Mouse (Mus musculus): ENCODE results near the gene Hist1h1t. TPM values are rescaled to one million over a fixed set of nuclear protein-coding genes. Genes with fewer than 3 reads are reported as not detected.

Gene Hist1h1t
- polyA plus RNA-seq, 1 experiment from 2014 or later = not detected

- H3K4me1 ChIP-seq (ENCODE audit: control insufficient read depth, insufficient read depth, low read length) = peaks cover 17% of the 10 kb centered on the region; the same call in 1 of the 2 replicates
- no peaks in the 10 kb centered on the region for H3K9me3 ChIP-seq (ENCODE audit: control insufficient read depth, low read depth, low read length)
- H3K4me3 ChIP-seq (ENCODE audit: low read depth, low read length) = no peak overlapping the region
- H3K27ac ChIP-seq (ENCODE audit: low read length) = no peak overlapping the region
- no peak overlapping the region for H3K9ac ChIP-seq (replicated peaks; ENCODE audit: low read depth, low read length)
- H3K36me3 ChIP-seq (ENCODE audit: control insufficient read depth, insufficient read depth, low read length) = no peaks in the 10 kb centered on the region
- H3K27me3 ChIP-seq (ENCODE audit: control insufficient read depth, insufficient read depth, low read length) = no peaks in the 10 kb centered on the region
- no peak overlapping the region for H3K4me2 ChIP-seq (replicated peaks; ENCODE audit: low read depth, low read length)
- ATAC-seq (ENCODE audit: insufficient number of reproducible peaks, insufficient read depth, low FRiP score, low read depth) = no peak
These were observed 46.4 kb downstream of the Hist1h1t start for GRCm38 (mm10) chr13:23742007-23742406.

- Histone ChIP-seq H3K4me2 (replicated peaks; ENCODE audit: low read depth, low read length) (no peak overlapping the region), H3K4me1 (ENCODE audit: control insufficient read depth, insufficient read depth, low read length) (peaks cover 16% of the 10 kb centered on the region), H3K27ac (ENCODE audit: low read length) (no peak overlapping the region), H3K9ac (replicated peaks; ENCODE audit: low read depth, low read length) (no peak overlapping the region), H3K4me3 (ENCODE audit: low read depth, low read length) (no peak overlapping the region), H3K36me3 (ENCODE audit: control insufficient read depth, insufficient read depth, low read length) (no peaks in the 10 kb centered on the region), H3K27me3 (ENCODE audit: control insufficient read depth, insufficient read depth, low read length) (no peaks in the 10 kb centered on the region), H3K9me3 (ENCODE audit: control insufficient read depth, low read depth, low read length) (no peaks in the 10 kb centered on the region)
- 79% methylated on average over 5 of the region's 5 CpGs for WGBS
- ATAC-seq (ENCODE audit: insufficient number of reproducible peaks, insufficient read depth, low FRiP score, low read depth) = no peak
These were observed 47.6 kb downstream of the Hist1h1t start for GRCm38 (mm10) chr13:23743215-23743614.

GRCm38 (mm10) chr13:23743963-23744362, 48.3 kb downstream of the Hist1h1t start:
- H3K9ac ChIP-seq (replicated peaks; ENCODE audit: low read depth, low read length) = no peak overlapping the region
- 31% methylated on average over 4 of the region's 4 CpGs for WGBS

GRCm38 (mm10) chr13:23744421-23745380, 49.1 kb downstream of the Hist1h1t start:
- Histone ChIP-seq H3K27me3 (ENCODE audit: control insufficient read depth, insufficient read depth, low read length) (no peaks in the 10 kb centered on the region), H3K27ac (ENCODE audit: low read length) (peak overlapping the region; percentile 82), H3K36me3 (ENCODE audit: control insufficient read depth, insufficient read depth, low read length) (no peaks in the 10 kb centered on the region), H3K4me1 (ENCODE audit: control insufficient read depth, insufficient read depth, low read length) (peaks cover 18% of the 10 kb centered on the region), H3K9me3 (ENCODE audit: control insufficient read depth, low read depth, low read length) (no peaks in the 10 kb centered on the region), H3K9ac (replicated peaks; ENCODE audit: low read depth, low read length) (peak overlapping the region; percentile 57), H3K4me3 (ENCODE audit: low read depth, low read length) (peak overlapping the region; percentile 35), H3K4me2 (replicated peaks; ENCODE audit: low read depth, low read length) (peak overlapping the region; percentile 71)
- WGBS = under 1% methylated on average over 16 of the region's 36 CpGs
- no peak for ATAC-seq (ENCODE audit: insufficient number of reproducible peaks, insufficient read depth, low FRiP score, low read depth)

More at GRCm38 (mm10) chr13:23743963-23744362, 48.3 kb downstream of the Hist1h1t start:
- H3K27ac ChIP-seq (ENCODE audit: low read length) = peak overlapping the region; percentile 82
- no peak for ATAC-seq (ENCODE audit: insufficient number of reproducible peaks, insufficient read depth, low FRiP score, low read depth)
- no peaks in the 10 kb centered on the region for H3K36me3 ChIP-seq (ENCODE audit: control insufficient read depth, insufficient read depth, low read length)
- peaks cover 20% of the 10 kb centered on the region for H3K4me1 ChIP-seq (ENCODE audit: control insufficient read depth, insufficient read depth, low read length)
- H3K9me3 ChIP-seq (ENCODE audit: control insufficient read depth, low read depth, low read length) = no peaks in the 10 kb centered on the region
- H3K27me3 ChIP-seq (ENCODE audit: control insufficient read depth, insufficient read depth, low read length) = no peaks in the 10 kb centered on the region
- H3K4me2 ChIP-seq (replicated peaks; ENCODE audit: low read depth, low read length) = peak overlapping the region; percentile 71
- peak overlapping the region; percentile 35 for H3K4me3 ChIP-seq (ENCODE audit: low read depth, low read length)

- peak; percentile 68 for ATAC-seq (ENCODE audit: insufficient number of reproducible peaks, insufficient read depth, low FRiP score, low read depth)
- Histone ChIP-seq H3K9ac (replicated peaks; ENCODE audit: low read depth, low read length) (peak within 1 kb of the TSS; percentile 71), H3K9me3 (ENCODE audit: control insufficient read depth, low read depth, low read length) (no peaks in the 10 kb centered on the region), H3K27me3 (ENCODE audit: control insufficient read depth, insufficient read depth, low read length) (no peaks in the 10 kb centered on the region), H3K27ac (ENCODE audit: low read length) (peak within 1 kb of the TSS; percentile 99), H3K36me3 (ENCODE audit: control insufficient read depth, insufficient read depth, low read length) (no peaks in the 10 kb centered on the region), H3K4me3 (ENCODE audit: low read depth, low read length) (peak within 1 kb of the TSS; percentile 35), H3K4me1 (ENCODE audit: control insufficient read depth, insufficient read depth, low read length) (peaks cover 14% of the 10 kb centered on the region), H3K4me2 (replicated peaks; ENCODE audit: low read depth, low read length) (peak within 1 kb of the TSS; percentile 71)
- WGBS = under 1% methylated on average over 28 of the region's 28 CpGs
These were observed 50.0 kb downstream of the Hist1h1t start, which contains the start of gene Hist1h3c for GRCm38 (mm10) chr13:23745381-23746161. Gene Hist1h3c (minus strand): TSS chr13:23745602.

Small RNA genes lying within 50 kb of the gene (microRNA-seq; reads per million reads assigned to microRNA genes)
- gene Gm44314 (not detected), gene Gm44350 (not detected)

Other genes with a start within 250 kb of the Hist1h1t start
- 0.17 TPM in 1 of 2 replicates, not detected in the other for gene Btn1a1, start 229.9 kb upstream of the Hist1h1t start, polyA plus RNA-seq (2014; fragmentation: Nextera tagmentation; extraction: Ambion mirVana)
- 0.22 and 0.30 TPM in 2 replicates for gene Btn2a2, start 207.0 kb upstream of the Hist1h1t start, polyA plus RNA-seq (2014; fragmentation: Nextera tagmentation; extraction: Ambion mirVana)
- 4.8 and 6.7 TPM in 2 replicates for gene Hist1h4h, start 164.8 kb upstream of the Hist1h1t start, polyA plus RNA-seq (2014; fragmentation: Nextera tagmentation; extraction: Ambion mirVana)
- gene Hist1h2af, start 161.9 kb upstream of the Hist1h1t start, polyA plus RNA-seq (2014; fragmentation: Nextera tagmentation; extraction: Ambion mirVana) = 7.8 and 14.1 TPM in 2 replicates
- gene Hist1h3g, start 160.4 kb upstream of the Hist1h1t start, polyA plus RNA-seq (2014; fragmentation: Nextera tagmentation; extraction: Ambion mirVana) = 5.5 and 7.8 TPM in 2 replicates
- 1.1 and 1.2 TPM in 2 replicates for gene Hist1h2bh, start 152.4 kb upstream of the Hist1h1t start, polyA plus RNA-seq (2014; fragmentation: Nextera tagmentation; extraction: Ambion mirVana)
- 0.94 and 1.3 TPM in 2 replicates for gene Hist1h3f, start 151.8 kb upstream of the Hist1h1t start, polyA plus RNA-seq (2014; fragmentation: Nextera tagmentation; extraction: Ambion mirVana)
- 1.8 and 2.4 TPM in 2 replicates for gene Hist1h4f, start 144.2 kb upstream of the Hist1h1t start, polyA plus RNA-seq (2014; fragmentation: Nextera tagmentation; extraction: Ambion mirVana)
- 1.0 and 1.1 TPM in 2 replicates for gene Hist1h1d, start 142.6 kb upstream of the Hist1h1t start, polyA plus RNA-seq (2014; fragmentation: Nextera tagmentation; extraction: Ambion mirVana)
- 10.2 and 10.3 TPM in 2 replicates for gene Hist1h3e, start 133.4 kb upstream of the Hist1h1t start, polyA plus RNA-seq (2014; fragmentation: Nextera tagmentation; extraction: Ambion mirVana)
- 92.6 and 109 TPM in 2 replicates for gene Hist1h2ae, start 124.6 kb upstream of the Hist1h1t start, polyA plus RNA-seq (2014; fragmentation: Nextera tagmentation; extraction: Ambion mirVana)
- 11.0 and 12.6 TPM in 2 replicates for gene Hist1h2bg, start 124.4 kb upstream of the Hist1h1t start, polyA plus RNA-seq (2014; fragmentation: Nextera tagmentation; extraction: Ambion mirVana)
- gene Hist1h2bf, start 121.6 kb upstream of the Hist1h1t start, polyA plus RNA-seq (2014; fragmentation: Nextera tagmentation; extraction: Ambion mirVana) = 7.1 and 7.3 TPM in 2 replicates
- 4.1 and 6.2 TPM in 2 replicates for gene Hist1h2ad, start 121.4 kb upstream of the Hist1h1t start, polyA plus RNA-seq (2014; fragmentation: Nextera tagmentation; extraction: Ambion mirVana)
- 11.2 and 16.2 TPM in 2 replicates for gene Hist1h3d, start 120.1 kb upstream of the Hist1h1t start, polyA plus RNA-seq (2014; fragmentation: Nextera tagmentation; extraction: Ambion mirVana)
- 99.6 and 119 TPM in 2 replicates for gene Hist1h4d, start 114.2 kb upstream of the Hist1h1t start, polyA plus RNA-seq (2014; fragmentation: Nextera tagmentation; extraction: Ambion mirVana)
- gene Hist1h2be, start 74.7 kb upstream of the Hist1h1t start, polyA plus RNA-seq (2014; fragmentation: Nextera tagmentation; extraction: Ambion mirVana) = 2.7 and 2.8 TPM in 2 replicates
- gene Hist1h1e, start 73.3 kb upstream of the Hist1h1t start, polyA plus RNA-seq (2014; fragmentation: Nextera tagmentation; extraction: Ambion mirVana) = 17.5 and 18.7 TPM in 2 replicates
- gene Hist1h2ac, start 11.9 kb upstream of the Hist1h1t start, polyA plus RNA-seq (2014; fragmentation: Nextera tagmentation; extraction: Ambion mirVana) = 2.4 and 3.2 TPM in 2 replicates
- gene Hist1h2bc, start 11.6 kb upstream of the Hist1h1t start, polyA plus RNA-seq (2014; fragmentation: Nextera tagmentation; extraction: Ambion mirVana) = 58.8 and 65.1 TPM in 2 replicates
- 7.2 and 9.6 TPM in 2 replicates for gene Hist1h4c, start 2.6 kb downstream of the Hist1h1t start, polyA plus RNA-seq (2014; fragmentation: Nextera tagmentation; extraction: Ambion mirVana)
- gene Hfe, start 15.0 kb downstream of the Hist1h1t start, polyA plus RNA-seq (2014; fragmentation: Nextera tagmentation; extraction: Ambion mirVana) = 6.1 and 6.8 TPM in 2 replicates
- 38.5 and 39.4 TPM in 2 replicates for gene Hist1h1c, start 43.0 kb downstream of the Hist1h1t start, polyA plus RNA-seq (2014; fragmentation: Nextera tagmentation; extraction: Ambion mirVana)
- gene Hist1h3c, start 49.8 kb downstream of the Hist1h1t start, polyA plus RNA-seq (2014; fragmentation: Nextera tagmentation; extraction: Ambion mirVana) = 6.1 and 8.4 TPM in 2 replicates
- gene Hist1h2bb, start 50.9 kb downstream of the Hist1h1t start, polyA plus RNA-seq (2014; fragmentation: Nextera tagmentation; extraction: Ambion mirVana) = 2.0 and 2.1 TPM in 2 replicates
- 38.8 and 50.2 TPM in 2 replicates for gene Hist1h2ab, start 55.3 kb downstream of the Hist1h1t start, polyA plus RNA-seq (2014; fragmentation: Nextera tagmentation; extraction: Ambion mirVana)
- 11.1 and 11.8 TPM in 2 replicates for gene Hist1h3b, start 56.5 kb downstream of the Hist1h1t start, polyA plus RNA-seq (2014; fragmentation: Nextera tagmentation; extraction: Ambion mirVana)
- 2.5 and 3.3 TPM in 2 replicates for gene Hist1h4b, start 61.2 kb downstream of the Hist1h1t start, polyA plus RNA-seq (2014; fragmentation: Nextera tagmentation; extraction: Ambion mirVana)
- gene Hist1h4a, start 65.4 kb downstream of the Hist1h1t start, polyA plus RNA-seq (2014; fragmentation: Nextera tagmentation; extraction: Ambion mirVana) = not detected in 2 replicates
- gene Hist1h3a, start 66.6 kb downstream of the Hist1h1t start, polyA plus RNA-seq (2014; fragmentation: Nextera tagmentation; extraction: Ambion mirVana) = 6.1 and 6.5 TPM in 2 replicates
- gene Hist1h1a, start 67.9 kb downstream of the Hist1h1t start, polyA plus RNA-seq (2014; fragmentation: Nextera tagmentation; extraction: Ambion mirVana) = 2.4 and 3.6 TPM in 2 replicates
- not detected in 2 replicates for gene Trim38, start 74.1 kb downstream of the Hist1h1t start, polyA plus RNA-seq (2014; fragmentation: Nextera tagmentation; extraction: Ambion mirVana)
- 0.13 and 0.17 TPM in 2 replicates for gene Slc17a2, start 111.2 kb downstream of the Hist1h1t start, polyA plus RNA-seq (2014; fragmentation: Nextera tagmentation; extraction: Ambion mirVana)
- not detected in 2 replicates for gene Slc17a3, start 143.6 kb downstream of the Hist1h1t start, polyA plus RNA-seq (2014; fragmentation: Nextera tagmentation; extraction: Ambion mirVana)
- gene Slc17a1, start 171.9 kb downstream of the Hist1h1t start, polyA plus RNA-seq (2014; fragmentation: Nextera tagmentation; extraction: Ambion mirVana) = not detected in 2 replicates
- gene Slc17a4, start 219.2 kb downstream of the Hist1h1t start, polyA plus RNA-seq (2014; fragmentation: Nextera tagmentation; extraction: Ambion mirVana) = 0.53 and 0.85 TPM in 2 replicates
- gene Hist1h2ba, start 238.3 kb downstream of the Hist1h1t start, polyA plus RNA-seq (2014; fragmentation: Nextera tagmentation; extraction: Ambion mirVana) = not detected in 2 replicates
- gene Hist1h2aa, start 238.6 kb downstream of the Hist1h1t start, polyA plus RNA-seq (2014; fragmentation: Nextera tagmentation; extraction: Ambion mirVana) = not detected in 2 replicates

Measured in stomach, embryonic 14.5 days (tissue).